Mouse (Mus musculus) MEL (cell line): Measurements from ENCODE around the gene Nkain2. TPM values are rescaled to one million over a fixed set of nuclear protein-coding genes. Genes with fewer than 3 reads are reported as not detected.

ENCODE experiments used
- DNase-seq: peaks from one replicate; pipeline ENCODE4 v3.0.0; 2011; ENCODE audit warnings: low read depth, low spot score
- H3K27ac ChIP-seq: 2 replicates; pipeline ENCODE4 v1.5.1; 2012; ENCODE audit warnings: low read depth, mild to moderate bottlenecking, control low read depth, low read length, moderate library complexity; ENCODE audit not compliant: control insufficient read depth
- H3K27me3 ChIP-seq, 2 experiments: fragments of 150-350 bp in 1 of 2; sonication (generic) in 1 of 2; 2 replicates each; pipeline ENCODE4 v1.6.1; 2012; ENCODE audit warnings: low read length in 2 of 2, mild to moderate bottlenecking in 2 of 2, improper control_type of control experiment in 1 of 2, moderate library complexity in 1 of 2; ENCODE audit not compliant: insufficient read depth in 2 of 2, control insufficient read depth in 1 of 2
- H3K36me3 ChIP-seq, 2 experiments: 2 replicates each; pipeline ENCODE4 v1.6.1; 2012 to 2014; ENCODE audit warnings: low read length in 2 of 2, improper control_type of control experiment in 1 of 2, inconsistent platforms in 1 of 2, mild to moderate bottlenecking in 1 of 2; ENCODE audit not compliant: insufficient read depth in 2 of 2, control insufficient read depth in 1 of 2
- H3K4me1 ChIP-seq, 2 experiments: fragments of 150-350 bp in 1 of 2; sonication (generic) in 1 of 2; 2 replicates each; pipeline ENCODE4 v1.6.1; 2012; ENCODE audit warnings: low read length in 2 of 2, improper control_type of control experiment in 1 of 2, mild to moderate bottlenecking in 1 of 2; ENCODE audit not compliant: insufficient read depth in 2 of 2, control insufficient read depth in 1 of 2
- H3K4me3 ChIP-seq, 2 experiments: fragments of 150-350 bp in 1 of 2; sonication (generic) in 1 of 2; 2 replicates each; pipeline ENCODE4 v1.5.1; 2012; ENCODE audit warnings: low read depth in 2 of 2, low read length in 2 of 2, mild to moderate bottlenecking in 2 of 2, moderate library complexity in 2 of 2, control low read depth in 1 of 2, improper control_type of control experiment in 1 of 2; ENCODE audit not compliant: control insufficient read depth in 1 of 2, insufficient read depth in 1 of 2
- H3K79me2 ChIP-seq: 2 replicates; pipeline ENCODE4 v1.6.1; 2012; ENCODE audit warnings: mild to moderate bottlenecking, low read length, moderate library complexity; ENCODE audit not compliant: control insufficient read depth, poor library complexity, insufficient read depth
- H3K9ac ChIP-seq: 2 replicates; pipeline ENCODE4 v1.6.1; 2012; ENCODE audit warnings: low read depth, mild to moderate bottlenecking, control low read depth, low read length, moderate library complexity; ENCODE audit not compliant: control insufficient read depth, poor library complexity, severe bottlenecking
- H3K9me3 ChIP-seq: fragments of 150-350 bp; sonication (generic); replicated peaks from 2 replicates; pipeline ENCODE4 v1.6.1; 2012; ENCODE audit warnings: mild to moderate bottlenecking, low read length, improper control_type of control experiment, moderate library complexity; ENCODE audit not compliant: insufficient read depth
- CHD1 ChIP-seq: IDR thresholded peaks from 2 replicates; pipeline ENCODE4 v1.6.1; 2012; ENCODE audit warnings: low read depth, mild to moderate bottlenecking, inconsistent platforms, low read length, improper control_type of control experiment
- CHD2 ChIP-seq: IDR thresholded peaks from 2 replicates; pipeline ENCODE4 v1.6.1; 2011; ENCODE audit warnings: low read length, improper control_type of control experiment
- CTCF ChIP-seq, 3 experiments: IDR thresholded peaks in 2 of 3; conservative IDR thresholded peaks in 1 of 3; 2 replicates each; pipeline ENCODE4 v1.5.1; 2011 to 2012; ENCODE audit warnings: low read length in 3 of 3, low read depth in 2 of 3, mild to moderate bottlenecking in 2 of 3, improper control_type of control experiment in 1 of 3, inconsistent platforms in 1 of 3, mixed read lengths in 1 of 3, moderate library complexity in 1 of 3; ENCODE audit not compliant: control insufficient read depth in 1 of 3, insufficient read depth in 1 of 3, poor library complexity in 1 of 3, severe bottlenecking in 1 of 3
- E2F4 ChIP-seq: IDR thresholded peaks from 2 replicates; pipeline ENCODE4 v1.6.1; 2011; ENCODE audit warnings: low read depth, low read length, improper control_type of control experiment, borderline replicate concordance
- EP300 ChIP-seq, 2 experiments: IDR thresholded peaks; 2 replicates each; pipeline ENCODE4 v1.6.1; 2011; ENCODE audit warnings: improper control_type of control experiment in 2 of 2, low read length in 2 of 2, low read depth in 1 of 2, mild to moderate bottlenecking in 1 of 2
- ETS1 ChIP-seq: IDR thresholded peaks from 2 replicates; pipeline ENCODE4 v1.6.1; 2012; ENCODE audit warnings: low read depth, mild to moderate bottlenecking, inconsistent platforms, low read length, improper control_type of control experiment, moderate library complexity
- JUND ChIP-seq: IDR thresholded peaks from 2 replicates; pipeline ENCODE4 v1.6.1; 2011; ENCODE audit warnings: low read depth, mild to moderate bottlenecking, improper control_type of control experiment, low read length
- KAT2A ChIP-seq: conservative IDR thresholded peaks from 2 replicates; pipeline ENCODE4 v1.6.1; 2012; ENCODE audit warnings: low read depth, low read length, improper control_type of control experiment, inconsistent platforms
- MAFK ChIP-seq: IDR thresholded peaks from 2 replicates; pipeline ENCODE4 v1.6.1; 2011; ENCODE audit warnings: low read depth, mild to moderate bottlenecking, low read length, improper control_type of control experiment, borderline replicate concordance
- MAX ChIP-seq: IDR thresholded peaks from 2 replicates; pipeline ENCODE4 v1.6.1; 2011; ENCODE audit warnings: low read length, improper control_type of control experiment
- MAZ ChIP-seq: IDR thresholded peaks from 2 replicates; pipeline ENCODE4 v1.6.1; 2012; ENCODE audit warnings: low read depth, mild to moderate bottlenecking, inconsistent platforms, low read length, improper control_type of control experiment
- MEF2A ChIP-seq: IDR thresholded peaks from 2 replicates; pipeline ENCODE4 v1.6.1; 2014; ENCODE audit warnings: low read depth, mild to moderate bottlenecking, inconsistent platforms, low read length, improper control_type of control experiment; ENCODE audit not compliant: poor library complexity, insufficient replicate concordance, severe bottlenecking; ENCODE audit errors: extremely low read depth
- MYB ChIP-seq: IDR thresholded peaks from 2 replicates; pipeline ENCODE4 v1.6.1; 2011; ENCODE audit warnings: mild to moderate bottlenecking, low read depth, low read length, improper control_type of control experiment
- NRF1 ChIP-seq: IDR thresholded peaks from 2 replicates; pipeline ENCODE4 v1.6.1; 2014; ENCODE audit warnings: low read depth, mild to moderate bottlenecking, inconsistent platforms, low read length, improper control_type of control experiment, moderate library complexity; ENCODE audit not compliant: poor library complexity, insufficient read depth, severe bottlenecking
- RAD21 ChIP-seq: IDR thresholded peaks from 2 replicates; pipeline ENCODE4 v1.6.1; 2011; ENCODE audit warnings: mild to moderate bottlenecking, low read depth, low read length, improper control_type of control experiment
- RCOR1 ChIP-seq: IDR thresholded peaks from 2 replicates; pipeline ENCODE4 v1.6.1; 2012; ENCODE audit warnings: low read depth, mild to moderate bottlenecking, inconsistent platforms, low read length, improper control_type of control experiment
- SIN3A ChIP-seq: IDR thresholded peaks from 2 replicates; pipeline ENCODE4 v1.6.1; 2012; ENCODE audit warnings: low read length, improper control_type of control experiment, inconsistent platforms
- SMC3 ChIP-seq: IDR thresholded peaks from 2 replicates; pipeline ENCODE4 v1.6.1; 2011; ENCODE audit warnings: low read depth, low read length, improper control_type of control experiment
- TBP ChIP-seq: IDR thresholded peaks from 2 replicates; pipeline ENCODE4 v1.8.0; 2011; ENCODE audit warnings: low read depth, low read length, improper control_type of control experiment
- USF1 ChIP-seq: IDR thresholded peaks from 2 replicates; pipeline ENCODE4 v1.6.1; 2014; ENCODE audit warnings: low read depth, mild to moderate bottlenecking, inconsistent platforms, low read length, improper control_type of control experiment, moderate library complexity
- USF2 ChIP-seq, 2 experiments: IDR thresholded peaks; 2 replicates each; pipeline ENCODE4 v1.6.1; 2011 to 2012; ENCODE audit warnings: improper control_type of control experiment in 2 of 2, low read length in 2 of 2, borderline replicate concordance in 1 of 2, inconsistent platforms in 1 of 2, low read depth in 1 of 2, mild to moderate bottlenecking in 1 of 2; ENCODE audit not compliant: insufficient read depth in 1 of 2
- ZKSCAN1 ChIP-seq: IDR thresholded peaks from 2 replicates; pipeline ENCODE4 v1.6.1; 2012; ENCODE audit warnings: low read depth, mild to moderate bottlenecking, inconsistent platforms, low read length, improper control_type of control experiment, moderate library complexity
- polyA plus RNA-seq, 2 experiments: library from polyadenylated mRNA; stranded (reverse) in 1 of 2; unstranded in 1 of 2; fragments of >175 nt in 1 of 2; fragments of >200 nt in 1 of 2; gene quantifications; 2 replicates each; pipeline versions ENCODE4 v1.2.1 to v1.2.4; 2012; ENCODE audit warnings: low replicate concordance in 2 of 2, low read depth in 1 of 2; ENCODE audit not compliant: insufficient read length in 2 of 2, insufficient read depth in 1 of 2, missing spikeins in 1 of 2
- total RNA-seq: library from RNA; depleted of rRNA; stranded (reverse); fragments of 300-350 nt; gene quantifications from 2 replicates; pipeline ENCODE4 v1.2.3, GENCODE M21; 2012

The Nkain2 gene
- total and polyA plus RNA-seq, 3 experiments = not detected

GRCm38 (mm10) chr10:32414228-32414627 is 476.0 kb downstream of the Nkain2 start:
- no peaks in the 10 kb centered on the region for H3K9me3 ChIP-seq
- no peak overlapping the region for H3K9ac ChIP-seq
- H3K27me3 ChIP-seq = no peaks in the 10 kb centered on the region
- no peak overlapping the region for H3K27ac ChIP-seq
- no peaks in the 10 kb centered on the region for H3K36me3 ChIP-seq
- H3K4me1 ChIP-seq = no peaks in the 10 kb centered on the region
- no peak for TF ChIP-seq TBP
- TF ChIP-seq MYB = no peak
- DNase-seq = no peak
- H3K4me3 ChIP-seq = no peak overlapping the region
- no peaks in the 10 kb centered on the region for H3K79me2 ChIP-seq

- Histone ChIP-seq H3K4me1 (no peaks in the 10 kb centered on the region), H3K27me3 (no peaks in the 10 kb centered on the region), H3K27ac (no peak overlapping the region), H3K79me2 (no peaks in the 10 kb centered on the region), H3K4me3 (no peak overlapping the region), H3K36me3 (no peaks in the 10 kb centered on the region), H3K9ac (no peak overlapping the region), H3K9me3 (no peaks in the 10 kb centered on the region)
- TF ChIP-seq CHD2 (no peak), RCOR1 (no peak), EP300 (IDR thresholded peaks at IDR 0.05; ENCODE audit: low read depth in 1 of 2, low read length in 2 of 2) (no peak), TBP (no peak), MAFK (no peak), ZKSCAN1 (no peak), MEF2A (no peak), RAD21 (no peak), USF2 (IDR thresholded peaks at IDR 0.05; ENCODE audit: borderline replicate concordance in 1 of 2, insufficient read depth in 1 of 2, low read depth in 1 of 2, low read length in 2 of 2) (no peak), NRF1 (no peak), ETS1 (no peak)
- no peak for DNase-seq
These were observed 478.9 kb downstream of the Nkain2 start for GRCm38 (mm10) chr10:32411331-32411730.

GRCm38 (mm10) chr10:32400961-32401360 is 489.3 kb downstream of the Nkain2 start:
- Histone ChIP-seq H3K79me2 (no peaks in the 10 kb centered on the region), H3K27ac (no peak overlapping the region), H3K4me1 (no peaks in the 10 kb centered on the region), H3K9ac (no peak overlapping the region), H3K27me3 (no peaks in the 10 kb centered on the region), H3K9me3 (no peaks in the 10 kb centered on the region), H3K36me3 (no peaks in the 10 kb centered on the region), H3K4me3 (no peak overlapping the region)
- TF ChIP-seq MAX (no peak), MAZ (no peak), ETS1 (no peak), SMC3 (no peak), E2F4 (no peak), JUND (no peak), NRF1 (no peak), CTCF (IDR thresholded peaks at IDR 0.05 in 2 of 3, conservative IDR thresholded peaks at IDR 0.05 in 1 of 3; ENCODE audit: control insufficient read depth in 1 of 3, insufficient read depth in 1 of 3, low read depth in 2 of 3, low read length in 3 of 3, poor library complexity in 1 of 3, severe bottlenecking in 1 of 3) (no peak), SIN3A (no peak), CHD1 (no peak), KAT2A (no peak), USF1 (no peak), RCOR1 (no peak), ZKSCAN1 (no peak), MEF2A (no peak)
- no peak for DNase-seq
